Mouse (Mus musculus): Measurements from ENCODE around the gene Ddx31. TPM values are rescaled to one million over a fixed set of nuclear protein-coding genes. Genes with fewer than 3 reads are reported as not detected.

The Ddx31 gene
- polyA plus RNA-seq, 1 experiment from 2014 or later, result 12.7 TPM

DNA sequence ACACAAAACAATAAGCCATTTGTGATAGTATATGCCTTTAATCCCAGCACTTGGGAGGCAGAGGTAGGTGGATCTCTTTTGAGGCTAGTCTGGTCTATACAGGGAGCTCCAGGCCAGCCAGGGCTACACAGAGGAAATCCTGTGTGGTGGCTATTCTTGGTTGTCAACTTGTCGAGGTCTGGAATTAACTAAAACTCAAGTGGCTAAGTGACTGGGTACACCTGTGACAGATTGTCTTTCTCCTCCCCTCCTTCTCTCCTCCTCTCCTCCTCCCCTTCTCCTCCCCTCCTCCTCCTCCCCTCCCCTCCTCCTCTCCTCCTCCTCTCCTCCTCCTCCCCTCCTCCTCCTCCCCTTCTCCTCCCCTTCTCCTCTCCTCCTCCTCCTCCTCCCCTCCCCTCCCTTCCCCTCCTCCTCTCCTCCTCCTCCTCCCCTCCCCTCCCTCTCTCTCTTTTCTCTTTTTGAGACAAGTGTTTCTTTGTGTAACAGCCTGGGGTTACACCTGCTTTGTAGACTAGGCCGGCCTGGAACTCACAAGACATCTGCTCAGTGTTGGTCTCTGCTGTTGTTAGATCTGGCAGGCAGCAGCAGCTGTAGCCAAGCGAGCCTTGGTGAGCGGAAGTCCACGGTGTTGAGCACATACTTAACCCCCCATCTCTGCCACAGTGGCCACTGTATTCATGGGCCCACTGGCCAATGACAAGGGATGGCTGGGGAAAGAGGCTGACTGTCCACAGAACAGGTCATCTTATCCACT lies 29.8 kb upstream of the Ddx31 start:
- no peaks in the 10 kb centered on the region for H3K27me3 ChIP-seq (ENCODE audit: control insufficient read depth, insufficient read depth, low read length)
- no peaks in the 10 kb centered on the region for H3K36me3 ChIP-seq (ENCODE audit: control insufficient read depth, insufficient read depth, low read length)
- H3K9me3 ChIP-seq (replicated peaks; ENCODE audit: control insufficient read depth, low read length), result no peaks in the 10 kb centered on the region
- H3K4me1 ChIP-seq (ENCODE audit: control insufficient read depth, insufficient read depth, low read length), result no peaks in the 10 kb centered on the region
- H3K4me3 ChIP-seq (replicated peaks; ENCODE audit: low read length), result no peak overlapping the region
- H3K4me2 ChIP-seq (ENCODE audit: low read depth, low read length), result no peak overlapping the region
- no peak overlapping the region for H3K27ac ChIP-seq (ENCODE audit: low read length)
- whole genome bisulfite sequencing, result 54% methylated on average over 5 of the region's 5 CpGs
- H3K9ac ChIP-seq (ENCODE audit: low read length), result no peak overlapping the region
- ATAC-seq (ENCODE audit: insufficient read depth, low FRiP score), result no peak

DNA sequence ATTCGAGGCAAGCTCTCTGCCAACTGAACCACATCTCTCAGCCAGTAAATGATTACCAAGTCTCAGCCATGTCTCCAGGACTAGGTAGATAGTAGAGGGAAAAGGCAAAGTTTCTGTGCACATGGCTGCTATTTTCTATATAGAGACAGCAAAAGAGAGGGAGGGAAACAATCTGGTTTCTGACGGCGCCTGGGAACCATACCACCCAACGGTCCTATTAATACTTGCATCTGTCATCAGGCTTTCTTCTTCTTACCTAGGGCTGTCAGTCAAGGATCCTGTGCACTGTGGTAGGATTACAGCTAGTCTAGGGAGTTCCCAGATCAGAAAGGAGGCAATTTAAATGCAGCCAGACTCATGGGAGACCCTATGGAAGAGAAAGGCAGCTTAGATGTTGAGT lies 21.3 kb upstream of the Ddx31 start:
- H3K4me3 ChIP-seq (replicated peaks; ENCODE audit: low read length), result no peak overlapping the region
- no peaks in the 10 kb centered on the region for H3K27me3 ChIP-seq (ENCODE audit: control insufficient read depth, insufficient read depth, low read length)
- no peak for ATAC-seq (ENCODE audit: insufficient read depth, low FRiP score)
- H3K4me1 ChIP-seq (ENCODE audit: control insufficient read depth, insufficient read depth, low read length), result no peaks in the 10 kb centered on the region
- H3K36me3 ChIP-seq (ENCODE audit: control insufficient read depth, insufficient read depth, low read length), result no peaks in the 10 kb centered on the region
- no peaks in the 10 kb centered on the region for H3K9me3 ChIP-seq (replicated peaks; ENCODE audit: control insufficient read depth, low read length)
- H3K9ac ChIP-seq (ENCODE audit: low read length), result no peak overlapping the region
- H3K27ac ChIP-seq (ENCODE audit: low read length), result no peak overlapping the region
- H3K4me2 ChIP-seq (ENCODE audit: low read depth, low read length), result no peak overlapping the region
- 71% methylated on average over 4 of the region's 4 CpGs for WGBS

DNA sequence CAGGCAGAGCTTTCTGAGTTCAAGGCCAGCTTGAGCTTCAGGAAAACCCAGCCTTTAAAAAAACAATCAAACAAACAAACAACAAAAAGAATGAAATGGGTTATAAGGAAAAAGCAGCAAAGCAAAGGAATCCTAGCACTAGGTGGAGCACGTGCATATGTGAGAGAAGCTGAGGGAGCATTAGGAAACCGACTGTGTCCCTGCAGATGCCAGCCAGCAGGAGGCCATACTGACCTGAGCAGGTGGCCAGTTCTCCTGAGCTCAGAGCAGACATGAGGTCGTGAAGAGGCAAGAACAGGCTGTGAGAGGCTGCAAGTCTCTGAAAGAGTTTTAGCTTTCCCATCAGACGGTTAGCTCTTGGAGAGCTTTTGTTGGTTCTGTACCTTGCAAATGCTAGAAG lies 10.9 kb upstream of the Ddx31 start:
- Histone ChIP-seq H3K4me2 (ENCODE audit: low read depth, low read length) (no peak overlapping the region), H3K4me3 (replicated peaks; ENCODE audit: low read length) (no peak overlapping the region), H3K9ac (ENCODE audit: low read length) (no peak overlapping the region), H3K9me3 (replicated peaks; ENCODE audit: control insufficient read depth, low read length) (no peaks in the 10 kb centered on the region), H3K27ac (ENCODE audit: low read length) (no peak overlapping the region), H3K4me1 (ENCODE audit: control insufficient read depth, insufficient read depth, low read length) (no peaks in the 10 kb centered on the region), H3K36me3 (ENCODE audit: control insufficient read depth, insufficient read depth, low read length) (peaks cover 13% of the 10 kb centered on the region), H3K27me3 (ENCODE audit: control insufficient read depth, insufficient read depth, low read length) (no peaks in the 10 kb centered on the region)
- 38% methylated on average over 4 of the region's 4 CpGs for whole genome bisulfite sequencing
- no peak for ATAC-seq (ENCODE audit: insufficient read depth, low FRiP score)

DNA sequence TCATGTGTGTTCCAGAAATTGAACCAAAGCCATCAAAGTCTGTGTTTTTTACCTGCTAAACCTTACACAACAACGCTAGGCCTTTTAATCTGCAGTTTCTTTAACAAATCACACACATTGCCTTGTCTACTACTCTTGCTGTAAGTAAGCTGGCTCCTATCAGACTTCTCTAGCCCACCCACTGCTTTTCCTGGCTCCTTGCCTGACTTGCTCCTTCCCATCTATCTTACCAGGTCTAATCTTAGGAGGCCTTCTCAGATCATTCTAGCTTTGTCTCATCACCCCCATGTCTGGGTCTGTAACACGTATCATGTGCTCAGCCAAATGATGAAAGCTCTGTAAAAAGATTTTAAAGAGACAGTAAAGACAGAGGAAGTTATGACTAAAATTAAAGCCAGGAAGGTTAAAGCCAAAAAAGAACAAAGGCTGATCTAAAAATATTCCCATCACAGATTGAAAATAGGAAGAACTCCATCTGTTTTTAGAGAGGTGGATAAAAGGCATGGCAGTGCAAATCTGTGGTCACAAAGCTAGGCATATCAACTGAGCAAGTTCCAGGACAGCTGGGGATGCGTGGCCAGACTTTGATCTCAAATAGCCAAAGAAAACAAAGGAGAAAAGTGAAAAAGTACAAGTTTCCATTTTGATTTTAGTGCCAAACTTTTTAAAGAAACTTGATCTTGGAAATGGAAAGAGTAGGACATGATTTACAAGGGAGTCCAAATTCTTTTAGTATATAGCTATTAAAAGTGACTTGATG lies 3.8 kb upstream of the Ddx31 start:
- Histone ChIP-seq H3K36me3 (ENCODE audit: control insufficient read depth, insufficient read depth, low read length) (peaks cover 15% of the 10 kb centered on the region; the same call in 1 of the 2 replicates), H3K9me3 (replicated peaks; ENCODE audit: control insufficient read depth, low read length) (no peaks in the 10 kb centered on the region), H3K27ac (ENCODE audit: low read length) (no peak overlapping the region), H3K4me2 (ENCODE audit: low read depth, low read length) (no peak overlapping the region), H3K27me3 (ENCODE audit: control insufficient read depth, insufficient read depth, low read length) (no peaks in the 10 kb centered on the region), H3K4me3 (replicated peaks; ENCODE audit: low read length) (no peak overlapping the region), H3K9ac (ENCODE audit: low read length) (no peak overlapping the region), H3K4me1 (ENCODE audit: control insufficient read depth, insufficient read depth, low read length) (peaks cover 9% of the 10 kb centered on the region)
- ATAC-seq (ENCODE audit: insufficient read depth, low FRiP score), result no peak
- WGBS, result 51% methylated on average over 3 of the region's 3 CpGs

DNA sequence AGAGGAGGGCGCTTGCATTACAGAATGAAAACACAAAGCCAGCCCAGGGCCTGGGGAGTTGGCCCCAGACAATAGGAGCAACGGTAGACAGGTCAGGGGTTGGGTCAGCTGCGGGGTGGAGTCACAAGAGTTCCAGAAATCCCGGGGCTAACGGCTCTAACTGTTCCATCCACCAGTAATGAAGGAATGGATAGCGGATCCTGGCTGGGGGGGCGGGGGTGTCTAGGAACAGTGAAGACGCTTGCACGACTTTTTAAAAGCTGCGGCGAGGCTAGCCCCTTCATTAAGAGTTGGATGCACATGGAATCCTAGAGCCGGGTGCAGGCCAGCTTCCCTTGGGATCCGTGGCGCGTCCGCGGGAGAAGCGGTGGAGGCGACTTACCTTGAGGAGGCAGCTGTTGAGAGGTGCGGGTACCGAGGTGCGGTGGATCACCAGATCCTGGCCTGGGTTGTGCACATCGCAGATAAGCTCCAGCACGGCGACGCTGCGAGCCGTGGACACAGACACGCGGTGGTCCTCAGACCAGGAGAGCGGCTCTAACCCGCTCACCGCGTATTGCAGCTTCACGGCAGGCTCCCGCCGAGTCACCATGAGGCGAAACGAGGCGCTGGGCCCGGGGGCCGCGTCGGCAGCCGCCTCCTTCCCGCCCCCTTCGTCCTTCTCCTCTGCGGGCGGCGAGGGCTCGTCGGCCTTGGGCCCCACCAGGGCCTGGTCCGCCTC lies 545 bp upstream of the Ddx31 start:
- Histone ChIP-seq H3K27ac (ENCODE audit: low read length) (peak overlapping the region; percentile 94), H3K4me1 (ENCODE audit: control insufficient read depth, insufficient read depth, low read length) (peaks cover 18% of the 10 kb centered on the region), H3K9me3 (replicated peaks; ENCODE audit: control insufficient read depth, low read length) (no peaks in the 10 kb centered on the region), H3K36me3 (ENCODE audit: control insufficient read depth, insufficient read depth, low read length) (0 out of 2 replicates have a peak, but pooled peaks cover under 1% of the 10 kb centered on the region), H3K4me3 (replicated peaks; ENCODE audit: low read length) (peak overlapping the region; percentile 90), H3K4me2 (ENCODE audit: low read depth, low read length) (peak overlapping the region; percentile 63), H3K9ac (ENCODE audit: low read length) (peak overlapping the region; percentile 93), H3K27me3 (ENCODE audit: control insufficient read depth, insufficient read depth, low read length) (no peaks in the 10 kb centered on the region)
- under 1% methylated on average over 53 of the region's 53 CpGs for WGBS
- 0 out of 2 replicates have a peak, but pooled peaks have one; percentile 28 for ATAC-seq (ENCODE audit: insufficient read depth, low FRiP score)

DNA sequence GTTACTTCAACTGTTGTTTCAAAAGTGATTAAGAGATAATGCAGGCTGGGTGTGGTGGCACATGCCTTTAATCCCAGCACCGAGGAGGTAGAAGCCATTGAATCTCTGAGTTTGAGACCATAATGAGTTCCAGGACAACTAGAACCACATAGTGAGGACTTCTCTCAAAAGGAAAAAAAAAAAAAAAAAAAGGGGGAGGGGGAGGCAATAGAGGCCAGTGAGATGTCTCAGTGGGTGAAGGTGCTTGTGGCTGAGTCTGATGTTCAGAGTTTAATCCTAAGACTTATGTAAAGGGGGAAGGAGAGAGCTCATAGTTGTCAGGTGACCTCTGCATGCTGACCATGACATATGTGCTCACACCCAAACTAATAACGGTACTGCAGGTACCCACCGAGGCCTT lies 1.8 kb downstream of the Ddx31 start:
- ATAC-seq (ENCODE audit: insufficient read depth, low FRiP score), result no peak
- no peak overlapping the region for H3K9ac ChIP-seq (ENCODE audit: low read length)
- WGBS, result 61% methylated on average over 3 of the region's 3 CpGs
- H3K4me1 ChIP-seq (ENCODE audit: control insufficient read depth, insufficient read depth, low read length), result peaks cover 14% of the 10 kb centered on the region
- no peak overlapping the region for H3K27ac ChIP-seq (ENCODE audit: low read length)
- peak overlapping the region; percentile 74 for H3K4me2 ChIP-seq (ENCODE audit: low read depth, low read length)
- peak overlapping the region; percentile 90; the same call in 1 of the 2 replicates for H3K4me3 ChIP-seq (replicated peaks; ENCODE audit: low read length)
- H3K27me3 ChIP-seq (ENCODE audit: control insufficient read depth, insufficient read depth, low read length), result no peaks in the 10 kb centered on the region
- H3K36me3 ChIP-seq (ENCODE audit: control insufficient read depth, insufficient read depth, low read length), result no peaks in the 10 kb centered on the region
- H3K9me3 ChIP-seq (replicated peaks; ENCODE audit: control insufficient read depth, low read length), result no peaks in the 10 kb centered on the region

DNA sequence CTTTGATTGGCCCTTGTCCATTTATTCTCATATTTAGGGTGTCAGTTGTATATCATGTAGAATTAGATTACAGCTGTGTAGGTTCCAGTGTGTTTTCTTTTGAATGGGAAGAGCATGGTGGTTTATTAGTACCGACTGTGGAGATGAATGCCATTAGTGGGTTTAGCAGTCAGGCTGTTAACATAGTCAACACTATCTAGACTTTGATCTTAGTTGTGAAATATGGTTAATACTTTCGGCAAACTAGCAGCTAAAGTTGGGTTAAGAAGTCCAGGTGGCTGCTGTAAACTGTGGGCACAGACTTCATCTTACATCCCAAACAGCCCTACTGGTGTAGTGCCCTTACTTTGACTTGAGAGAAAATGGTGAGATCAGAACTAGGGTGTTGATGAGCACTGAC lies 8.7 kb downstream of the Ddx31 start:
- 84% methylated on average over 2 of the region's 2 CpGs for WGBS

DNA sequence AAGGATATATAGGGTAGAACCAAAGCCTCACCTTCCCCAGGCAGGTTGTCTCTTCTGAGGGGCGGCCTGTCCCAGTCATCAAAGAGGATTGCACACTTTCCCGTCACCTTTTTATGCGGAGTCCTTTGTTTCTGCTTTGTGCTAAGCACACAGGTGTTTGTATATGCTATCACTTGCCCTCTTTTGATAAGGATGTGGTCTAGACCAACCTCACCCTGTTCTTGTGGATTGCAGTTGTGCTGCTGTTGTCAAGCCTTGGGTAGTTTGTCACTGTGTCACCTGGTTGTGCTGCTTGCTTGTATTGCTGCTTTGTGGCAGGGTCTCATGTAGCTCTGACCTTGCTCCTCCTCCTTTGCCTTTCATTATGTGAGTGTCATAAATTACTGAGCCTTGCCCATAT lies 12.4 kb downstream of the Ddx31 start:
- no peaks in the 10 kb centered on the region for H3K27me3 ChIP-seq (ENCODE audit: control insufficient read depth, insufficient read depth, low read length)
- no peaks in the 10 kb centered on the region for H3K9me3 ChIP-seq (replicated peaks; ENCODE audit: control insufficient read depth, low read length)
- 0 out of 2 replicates have a peak, but pooled peaks cover 4% of the 10 kb centered on the region for H3K36me3 ChIP-seq (ENCODE audit: control insufficient read depth, insufficient read depth, low read length)
- WGBS, result 66% methylated on average over 3 of the region's 3 CpGs
- H3K4me2 ChIP-seq (ENCODE audit: low read depth, low read length), result no peak overlapping the region
- no peak overlapping the region for H3K4me3 ChIP-seq (replicated peaks; ENCODE audit: low read length)
- H3K27ac ChIP-seq (ENCODE audit: low read length), result no peak overlapping the region
- H3K4me1 ChIP-seq (ENCODE audit: control insufficient read depth, insufficient read depth, low read length), result no peaks in the 10 kb centered on the region
- no peak overlapping the region for H3K9ac ChIP-seq (ENCODE audit: low read length)
- no peak for ATAC-seq (ENCODE audit: insufficient read depth, low FRiP score)

More for the DNA sequence above, 8.7 kb downstream of the Ddx31 start:
- Histone ChIP-seq H3K27me3 (ENCODE audit: control insufficient read depth, insufficient read depth, low read length) (no peaks in the 10 kb centered on the region), H3K9me3 (replicated peaks; ENCODE audit: control insufficient read depth, low read length) (no peaks in the 10 kb centered on the region), H3K36me3 (ENCODE audit: control insufficient read depth, insufficient read depth, low read length) (0 out of 2 replicates have a peak, but pooled peaks cover 4% of the 10 kb centered on the region), H3K27ac (ENCODE audit: low read length) (no peak overlapping the region), H3K4me2 (ENCODE audit: low read depth, low read length) (no peak overlapping the region), H3K4me1 (ENCODE audit: control insufficient read depth, insufficient read depth, low read length) (no peaks in the 10 kb centered on the region), H3K4me3 (replicated peaks; ENCODE audit: low read length) (no peak overlapping the region), H3K9ac (ENCODE audit: low read length) (no peak overlapping the region)
- ATAC-seq (ENCODE audit: insufficient read depth, low FRiP score), result no peak

DNA sequence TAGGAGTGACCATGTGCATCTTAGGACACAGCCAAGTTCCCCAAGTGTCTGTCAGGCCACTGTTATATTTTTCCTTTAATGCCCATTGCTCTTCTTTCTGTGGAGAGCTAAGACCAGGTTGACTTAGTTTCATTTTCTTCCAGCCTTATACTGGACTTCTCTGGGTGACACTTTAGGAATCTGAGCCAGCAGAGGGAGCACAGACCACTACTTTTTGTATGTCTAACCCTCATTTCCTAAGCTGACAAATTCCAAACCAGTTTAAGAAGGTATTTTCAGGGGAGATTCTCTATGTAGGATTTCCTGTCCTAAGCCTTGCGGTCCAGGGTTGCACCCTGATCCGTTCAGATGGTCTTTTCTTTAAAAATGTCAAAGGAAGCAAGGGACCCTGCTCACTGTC lies 15.6 kb downstream of the Ddx31 start:
- 92% methylated on average over 2 of the region's 2 CpGs for WGBS

More for the DNA sequence above, 15.6 kb downstream of the Ddx31 start:
- Histone ChIP-seq H3K4me2 (ENCODE audit: low read depth, low read length) (no peak overlapping the region), H3K9me3 (replicated peaks; ENCODE audit: control insufficient read depth, low read length) (no peaks in the 10 kb centered on the region), H3K4me3 (replicated peaks; ENCODE audit: low read length) (no peak overlapping the region), H3K9ac (ENCODE audit: low read length) (no peak overlapping the region), H3K36me3 (ENCODE audit: control insufficient read depth, insufficient read depth, low read length) (peaks cover 8% of the 10 kb centered on the region), H3K4me1 (ENCODE audit: control insufficient read depth, insufficient read depth, low read length) (no peaks in the 10 kb centered on the region), H3K27ac (ENCODE audit: low read length) (no peak overlapping the region), H3K27me3 (ENCODE audit: control insufficient read depth, insufficient read depth, low read length) (no peaks in the 10 kb centered on the region)
- ATAC-seq (ENCODE audit: insufficient read depth, low FRiP score), result no peak
